Mouse (Mus musculus): ENCODE measurements around the gene Mcrip1.
"Not testable (repeated sequence)": the region's sequence is repeated elsewhere in the genome, so short reads cannot be mapped to it uniquely, and the experiment has no call there.

The Mcrip1 gene

DNA sequence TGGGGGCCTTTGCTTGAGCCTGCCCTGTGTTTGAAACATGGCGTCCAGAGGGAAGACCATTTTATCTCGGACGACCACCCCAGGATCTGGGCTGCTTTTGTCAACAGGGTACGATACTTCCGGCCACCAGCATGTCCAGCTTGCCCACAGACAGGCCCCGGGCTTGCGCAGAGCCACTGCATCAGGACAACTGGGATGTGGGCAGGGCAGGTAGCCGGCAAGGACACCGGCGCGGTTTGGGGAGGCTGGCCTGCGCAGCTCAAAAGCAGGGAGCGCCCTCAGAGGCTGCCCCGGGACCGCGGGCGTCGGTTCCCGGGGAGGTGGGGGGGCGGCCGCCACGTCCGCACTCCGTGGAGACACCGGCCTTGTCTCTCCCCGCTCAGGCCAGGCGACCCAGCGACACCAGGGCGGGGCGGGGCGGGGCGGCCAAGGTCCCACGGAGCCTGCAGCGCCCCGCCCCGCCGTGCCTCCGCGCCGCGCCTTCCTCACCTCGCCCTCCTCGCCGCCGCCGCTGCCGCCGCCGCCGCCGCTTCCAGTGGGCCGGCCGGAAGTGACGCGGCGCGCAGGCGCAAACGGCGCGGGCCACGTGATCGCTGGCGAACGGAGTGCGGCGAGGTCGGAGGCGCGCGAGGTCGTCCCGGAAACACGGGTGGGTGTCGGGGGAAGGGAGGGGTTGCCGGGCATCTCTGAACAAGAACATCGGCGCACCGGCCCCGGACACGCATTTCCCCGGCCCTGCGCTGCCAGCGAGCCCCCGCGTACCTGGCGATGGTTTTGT, at the start of gene Mcrip1:
TSS of gene Mcrip1 (minus strand) at position 560 of the 778 bp plus-strand sequence.
- DNase-seq (ENCODE audit: low read depth): peak; percentile 86

DNA sequence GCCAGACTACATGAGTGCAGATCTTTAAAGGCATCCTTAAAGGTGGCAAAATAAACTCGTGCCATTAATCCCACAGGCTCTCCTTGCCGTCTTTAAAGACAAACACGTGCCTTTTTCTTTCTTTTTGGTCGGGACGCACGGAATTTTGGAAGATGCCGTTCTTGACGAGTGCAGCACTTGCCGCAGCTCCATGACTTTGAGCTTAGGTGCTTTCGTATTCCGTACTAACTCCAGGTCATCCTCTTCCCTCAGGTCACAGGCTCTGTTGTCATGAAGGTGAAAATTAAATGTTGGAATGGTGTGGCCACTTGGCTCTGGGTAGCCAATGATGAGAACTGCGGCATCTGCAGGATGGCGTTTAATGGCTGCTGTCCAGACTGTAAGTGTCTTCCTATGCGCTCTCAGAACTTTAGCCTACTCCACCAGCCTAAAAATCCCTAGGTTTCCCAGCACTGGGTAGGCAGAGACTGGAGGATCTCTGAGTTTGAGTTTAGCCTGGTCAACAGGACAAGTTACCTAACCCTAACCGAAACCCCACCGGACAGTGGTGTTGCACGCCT, 49.5 kb upstream of the Mcrip1 start:
- no peak for DNase-seq (ENCODE audit: low read depth)

DNA sequence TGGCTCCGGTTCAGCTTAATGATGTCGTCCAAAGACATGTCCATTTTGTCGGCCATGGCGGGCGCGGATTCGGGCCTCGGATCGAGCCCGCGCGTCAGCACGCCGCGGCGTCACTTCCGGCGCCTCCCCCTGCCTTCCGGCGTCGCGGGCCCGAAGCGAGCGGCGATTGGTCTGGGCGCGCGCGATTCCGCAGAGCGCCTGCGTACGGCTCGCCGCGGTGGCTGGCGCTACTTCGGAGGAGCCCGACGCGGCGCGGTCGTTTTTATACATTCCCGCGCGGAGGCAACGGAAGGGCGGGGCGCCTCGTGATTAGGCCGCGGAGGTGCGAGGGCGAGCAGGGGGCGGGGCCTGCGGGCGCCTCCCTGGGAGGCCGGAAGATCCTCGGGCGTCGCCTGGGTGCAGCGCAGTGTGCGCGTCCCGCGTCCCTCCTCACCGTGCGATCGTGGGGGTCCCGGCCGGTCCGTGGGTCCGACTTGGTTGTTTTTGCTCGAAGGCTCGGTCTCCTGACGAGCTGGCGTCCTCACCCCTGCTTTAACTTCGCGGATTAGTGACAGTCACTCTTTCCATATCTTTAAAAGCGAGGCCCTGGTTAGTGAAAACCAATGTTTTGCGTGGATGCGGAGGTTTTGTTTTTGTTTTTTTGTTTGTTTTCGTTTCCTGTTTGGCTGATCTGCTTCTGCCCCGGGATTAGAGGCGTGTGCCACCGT, 48.9 kb upstream of the Mcrip1 start, which contains the start of the genes Alyref and Anapc11:
TSS of gene Alyref (minus strand) at position 83 of the 707 bp plus-strand sequence.
TSS of gene Anapc11 (plus strand) at position 139 of the 707 bp plus-strand sequence.
- peak; percentile 96 for DNase-seq (ENCODE audit: low read depth)

DNA sequence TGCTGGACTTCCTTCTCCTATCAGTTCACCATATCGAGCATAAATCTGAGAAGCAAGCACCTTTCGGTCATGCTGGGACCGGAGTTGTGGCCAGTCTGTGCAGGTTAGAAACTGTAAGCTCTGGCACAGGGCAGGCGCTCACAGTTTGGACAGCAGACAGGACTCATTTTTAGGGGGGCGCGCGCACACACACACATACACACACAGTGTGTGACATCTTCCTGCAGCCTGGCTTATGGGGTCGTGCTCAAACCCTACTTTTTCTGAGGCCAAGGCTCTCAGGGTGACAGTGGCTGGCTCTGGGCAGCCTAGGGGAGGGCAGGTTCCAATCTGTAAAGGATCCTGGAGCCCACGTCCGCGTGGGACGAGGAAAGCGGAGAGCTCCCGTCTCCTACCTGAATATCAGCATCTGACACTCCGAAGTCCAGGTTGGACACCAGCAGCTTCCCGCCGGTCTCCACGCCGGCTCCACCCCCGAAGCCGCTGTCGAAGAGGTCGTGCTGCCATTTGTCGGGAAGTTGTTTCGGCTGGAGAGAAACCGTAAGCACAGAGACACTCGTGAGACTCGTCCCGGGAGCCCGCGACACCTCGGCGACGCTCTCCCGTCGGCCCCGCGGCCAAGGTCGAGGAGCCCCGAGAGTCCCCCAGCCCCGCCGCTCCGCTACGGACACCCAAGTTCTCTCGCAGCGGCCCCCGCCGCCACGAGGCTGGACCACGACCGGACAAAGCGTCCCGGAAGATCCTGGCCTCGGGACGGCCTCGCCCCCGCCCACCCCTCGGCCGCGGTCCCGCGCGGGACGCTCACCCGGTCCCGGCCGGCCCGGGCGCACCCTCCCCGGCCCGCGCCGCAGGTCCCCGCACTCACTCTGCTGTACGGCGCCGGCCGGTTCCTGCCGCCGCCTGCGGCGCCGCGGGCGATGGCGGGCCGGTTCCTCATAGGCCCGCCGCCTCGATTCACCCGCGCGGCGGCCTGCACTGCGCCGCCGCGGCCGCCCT, 48.0 kb upstream of the Mcrip1 start:
- DNase-seq (ENCODE audit: low read depth): no peak

DNA sequence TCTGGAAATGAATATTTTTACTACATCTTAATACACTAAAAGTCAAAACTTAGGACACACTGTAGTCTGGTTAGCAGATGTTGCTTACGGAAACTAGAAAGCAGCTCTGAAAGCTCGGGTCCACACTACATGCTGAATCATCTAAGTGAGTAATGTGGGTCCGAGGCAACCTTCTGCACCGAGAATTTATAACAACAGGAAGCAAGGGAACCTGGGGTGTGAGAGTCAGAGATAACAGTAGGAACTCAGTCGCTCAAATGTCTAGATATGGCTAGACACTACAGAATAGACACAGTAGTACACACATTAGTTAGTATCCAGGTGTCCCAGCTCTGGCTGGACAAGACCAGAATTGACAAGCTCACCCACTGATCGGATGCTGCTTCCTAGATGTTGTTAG, 39.0 kb upstream of the Mcrip1 start:
- peak; percentile 83 for DNase-seq (ENCODE audit: low read depth)

DNA sequence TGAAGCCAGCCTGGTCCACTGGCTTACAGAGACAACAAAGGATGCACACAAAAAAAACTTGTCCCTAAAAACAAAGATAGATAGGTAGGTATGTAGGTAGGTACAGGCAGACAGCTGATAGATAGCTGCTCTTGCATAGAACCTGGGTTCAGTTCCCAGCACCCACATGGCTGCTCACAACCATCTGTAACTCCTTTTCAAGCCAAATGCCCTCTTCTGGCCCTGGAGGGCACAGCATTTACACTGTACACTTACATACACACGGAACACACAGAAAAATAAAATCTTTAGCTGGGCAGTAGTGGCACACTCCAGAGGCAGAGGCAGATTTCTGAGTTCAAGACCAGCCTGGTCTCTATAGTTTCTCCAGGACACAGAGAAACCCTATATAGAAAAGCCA, 34.4 kb upstream of the Mcrip1 start:
- no peak for DNase-seq (ENCODE audit: low read depth)

DNA sequence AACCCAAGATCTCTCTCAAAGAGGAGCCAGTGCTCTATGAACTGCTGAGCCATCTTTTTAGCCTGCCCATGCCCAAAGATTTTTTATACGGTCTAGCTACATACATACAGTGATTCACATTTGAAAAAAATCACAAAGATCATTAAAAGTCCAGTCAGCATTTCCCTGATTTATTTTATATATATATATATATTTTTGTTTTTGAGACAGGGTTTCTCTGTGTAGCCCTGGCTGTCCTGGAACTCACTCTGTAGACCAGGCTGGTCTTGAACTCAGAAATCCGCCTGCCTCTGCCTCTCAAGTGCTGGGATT, 33.4 kb upstream of the Mcrip1 start:
- not testable (repeated sequence) for DNase-seq (ENCODE audit: low read depth)

DNA sequence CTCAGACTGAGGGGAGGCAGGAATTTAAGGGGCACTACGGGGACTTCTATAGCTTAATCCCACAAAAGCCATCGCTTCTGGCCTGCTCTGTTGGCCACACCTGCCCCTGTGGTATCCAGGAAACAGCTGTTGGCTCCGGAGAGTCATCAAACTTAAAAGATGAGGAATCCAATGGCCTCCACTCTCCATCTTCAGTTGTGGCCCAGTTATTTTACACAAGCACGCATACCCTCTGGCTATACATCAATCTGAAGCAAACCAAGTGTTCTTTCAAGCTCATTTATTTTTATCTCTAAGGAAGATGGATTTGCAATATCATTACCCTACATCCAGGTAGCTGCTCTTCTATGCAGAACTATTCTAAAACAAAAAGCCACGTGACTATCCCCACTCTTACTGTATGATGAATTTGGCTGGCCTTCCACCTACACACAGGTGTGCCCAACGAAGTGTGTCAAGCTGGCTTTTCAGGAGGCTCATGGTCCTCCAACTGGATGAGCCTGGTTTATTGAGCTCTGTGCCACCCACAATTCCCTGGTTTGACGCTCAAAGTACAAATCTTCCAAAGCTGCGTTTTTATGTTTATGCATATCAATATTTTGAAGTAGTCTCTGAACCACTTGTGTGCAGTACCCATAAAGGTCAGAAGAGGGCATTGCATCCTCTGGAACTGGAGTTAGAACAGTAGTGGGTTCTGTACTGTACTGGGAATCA, 32.9 kb upstream of the Mcrip1 start:
- peak; percentile 75 for DNase-seq (ENCODE audit: low read depth)

DNA sequence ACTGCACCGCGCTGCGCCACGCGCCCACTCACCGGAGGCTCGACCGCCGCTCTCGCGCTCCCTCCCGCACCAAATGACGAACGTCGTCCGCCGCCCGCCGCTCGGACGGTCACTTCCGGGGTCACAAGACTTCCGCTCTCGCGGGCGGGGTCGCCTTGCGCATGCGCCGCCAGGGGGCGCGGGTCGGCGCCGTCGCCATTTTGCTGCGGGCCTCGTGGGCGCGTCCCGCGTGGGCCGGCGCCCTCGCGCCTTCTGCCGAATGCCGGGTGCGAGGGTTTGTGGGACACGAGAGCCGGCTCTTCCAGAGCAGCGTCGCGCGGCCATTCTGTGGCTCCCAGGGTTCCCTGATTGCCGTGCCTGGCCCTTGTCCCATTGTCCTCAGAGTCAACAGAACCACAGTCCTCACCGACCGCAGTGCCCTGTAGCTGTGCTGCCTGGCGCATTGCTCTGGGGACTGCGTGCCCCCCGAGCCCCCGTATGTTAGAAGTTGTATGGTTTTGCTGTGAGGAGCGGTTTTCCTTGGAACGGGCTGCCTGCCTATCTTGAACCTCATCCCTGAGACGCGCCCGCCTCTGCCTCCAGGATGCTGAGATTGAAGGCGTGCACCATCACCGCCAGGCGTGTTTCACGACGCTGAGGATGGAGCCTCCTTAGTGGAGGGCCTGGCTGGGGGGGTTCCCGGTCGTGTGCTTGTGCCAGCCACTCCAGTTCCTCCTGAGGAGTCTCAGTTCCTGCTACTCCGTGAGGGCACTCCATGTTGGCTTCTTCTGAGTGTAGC, 32.2 kb upstream of the Mcrip1 start, which contains the start of gene Arhgdia:
TSS of gene Arhgdia (minus strand) at position 135 of the 778 bp plus-strand sequence.
- DNase-seq (ENCODE audit: low read depth): peak; percentile 83

DNA sequence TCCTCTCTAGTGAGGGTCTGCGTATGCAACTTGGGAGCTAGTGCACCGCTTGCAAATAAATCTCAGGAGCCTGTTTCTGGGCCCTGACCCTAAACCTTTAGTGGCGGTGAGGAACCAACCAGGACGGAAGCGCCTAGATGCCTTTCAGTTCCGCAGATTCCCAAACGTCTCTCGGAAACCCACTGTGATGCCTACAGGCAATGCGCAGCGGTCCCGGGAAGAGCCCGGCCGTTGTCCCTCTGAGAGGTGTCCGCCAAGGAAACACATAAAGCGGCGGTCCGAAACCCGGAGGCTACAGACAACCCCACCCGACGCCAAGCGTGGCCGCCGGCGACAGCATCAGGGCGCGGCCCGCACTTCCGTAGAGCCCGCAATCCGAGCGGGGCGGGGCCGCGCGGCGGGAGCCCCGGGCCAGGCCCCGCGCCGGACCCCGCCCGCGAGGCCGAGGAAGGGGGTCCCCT, 31.4 kb upstream of the Mcrip1 start:
- peak; percentile 32 for DNase-seq (ENCODE audit: low read depth)

DNA sequence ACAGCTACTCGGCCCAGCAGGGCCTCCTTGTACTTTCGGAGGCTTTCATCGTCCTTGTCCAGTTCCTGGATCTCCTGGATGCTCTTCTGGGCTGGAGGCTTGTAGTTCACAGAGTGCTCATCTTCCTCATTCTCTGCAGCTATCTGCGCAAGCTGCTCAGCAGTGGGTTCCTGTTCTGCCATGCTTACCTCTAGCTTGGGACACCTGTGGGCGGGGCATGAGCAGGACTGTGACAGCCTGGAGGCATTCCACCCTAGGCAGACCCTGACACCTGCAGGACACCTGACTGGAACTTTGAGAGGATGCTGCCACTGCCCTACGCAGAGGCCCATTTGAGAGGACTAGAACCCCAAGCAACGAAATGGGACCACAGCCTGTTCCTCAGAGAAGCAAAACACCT, 30.7 kb upstream of the Mcrip1 start:
- peak; percentile 39 for DNase-seq (ENCODE audit: low read depth)

DNA sequence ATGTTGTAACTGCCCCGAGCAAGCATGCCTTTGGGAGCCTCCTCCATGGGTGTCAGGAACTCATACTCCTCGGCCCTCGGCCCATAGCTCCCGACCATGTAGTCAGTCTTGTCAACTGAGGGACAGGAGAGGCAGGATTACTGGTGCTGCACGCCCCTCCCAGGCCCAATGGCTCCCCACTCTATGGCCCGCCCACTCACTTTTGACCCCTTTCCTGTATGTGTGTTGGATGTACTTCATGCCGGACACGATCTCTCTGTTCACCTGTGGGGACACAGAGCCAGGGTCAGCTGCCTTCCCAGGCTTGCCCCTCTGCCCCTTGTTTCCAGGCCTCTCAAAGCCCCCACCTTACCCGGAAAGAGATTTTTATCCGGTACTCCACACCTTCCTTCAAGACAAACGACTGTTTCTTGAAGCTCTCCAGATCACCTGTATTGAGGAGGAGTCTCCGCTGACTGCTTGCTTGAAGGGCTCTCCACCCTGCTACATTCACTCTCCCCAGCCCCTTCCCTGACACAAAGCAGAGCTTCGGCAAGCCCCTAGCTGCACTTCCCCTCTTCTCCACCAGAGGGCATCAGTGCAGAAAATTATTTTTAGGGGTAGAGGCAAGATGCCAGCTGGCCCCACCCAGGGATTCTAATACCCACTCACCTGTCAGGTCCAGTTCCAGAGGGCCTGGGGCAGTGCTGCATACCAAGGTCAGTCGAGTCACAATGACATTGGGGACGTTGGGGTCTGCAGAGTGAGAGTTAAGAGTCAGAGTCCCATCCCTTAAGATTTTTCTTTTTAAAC, 30.0 kb upstream of the Mcrip1 start:
- peak; percentile 68 for DNase-seq (ENCODE audit: low read depth)

DNA sequence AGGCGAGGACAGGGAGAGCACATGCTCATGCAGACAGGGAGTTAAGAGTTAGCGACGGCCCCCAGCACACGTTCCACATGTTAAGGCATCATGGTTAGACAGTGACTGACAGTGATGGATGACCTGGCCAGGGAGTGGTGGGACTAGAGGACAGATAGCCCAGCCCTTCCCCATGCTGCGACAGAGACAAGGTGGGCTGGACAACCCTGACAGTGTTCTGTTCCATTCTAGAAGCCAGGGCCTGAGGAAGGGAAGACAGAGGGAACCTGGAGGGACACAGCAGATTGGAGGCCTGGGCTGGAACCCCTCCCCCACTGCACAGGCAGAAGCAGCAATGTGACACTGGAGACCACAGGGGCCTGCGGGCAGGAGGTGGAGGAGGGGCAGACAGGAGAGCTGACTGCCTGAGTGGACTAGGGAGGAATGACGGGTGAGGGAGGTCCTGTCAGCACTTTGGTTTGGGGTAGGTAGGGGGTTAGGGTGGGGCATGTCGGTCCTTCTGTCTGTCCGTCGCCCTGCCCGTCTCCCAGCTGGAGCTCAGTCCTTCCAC, 29.2 kb upstream of the Mcrip1 start:
- DNase-seq (ENCODE audit: low read depth): no peak

DNA sequence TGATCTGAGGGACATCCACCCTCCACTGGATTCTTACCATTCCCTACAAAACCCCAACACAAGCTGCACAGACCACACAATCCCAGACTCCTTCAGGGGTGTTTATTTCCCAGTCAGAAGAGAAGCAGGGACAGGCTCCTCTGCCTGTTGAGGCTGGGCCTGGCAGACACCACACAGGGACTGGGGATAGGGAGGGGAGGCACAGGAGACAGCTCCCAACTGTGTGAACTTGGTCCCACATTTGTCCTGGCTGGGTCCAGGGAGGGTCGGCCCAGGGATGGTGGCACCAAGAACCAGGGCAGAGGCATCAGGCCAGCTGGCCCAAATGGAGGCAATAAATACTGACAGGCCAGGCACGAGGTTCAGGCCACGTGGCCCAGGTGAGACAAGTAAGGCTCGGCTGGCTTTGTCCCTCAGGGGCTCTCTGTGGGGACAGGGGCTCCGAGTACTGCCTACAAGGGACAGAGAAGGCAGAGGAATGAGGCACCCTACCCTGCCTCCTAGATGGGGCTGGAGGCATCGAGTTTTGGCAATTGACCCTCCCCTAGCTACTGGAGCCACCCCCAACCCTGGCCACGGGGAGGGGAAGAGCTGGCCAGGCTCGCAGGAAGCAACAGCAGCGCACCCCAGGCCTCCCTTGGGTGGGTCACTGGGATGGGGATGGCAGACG, 28.6 kb upstream of the Mcrip1 start:
- no peak for DNase-seq (ENCODE audit: low read depth)

DNA sequence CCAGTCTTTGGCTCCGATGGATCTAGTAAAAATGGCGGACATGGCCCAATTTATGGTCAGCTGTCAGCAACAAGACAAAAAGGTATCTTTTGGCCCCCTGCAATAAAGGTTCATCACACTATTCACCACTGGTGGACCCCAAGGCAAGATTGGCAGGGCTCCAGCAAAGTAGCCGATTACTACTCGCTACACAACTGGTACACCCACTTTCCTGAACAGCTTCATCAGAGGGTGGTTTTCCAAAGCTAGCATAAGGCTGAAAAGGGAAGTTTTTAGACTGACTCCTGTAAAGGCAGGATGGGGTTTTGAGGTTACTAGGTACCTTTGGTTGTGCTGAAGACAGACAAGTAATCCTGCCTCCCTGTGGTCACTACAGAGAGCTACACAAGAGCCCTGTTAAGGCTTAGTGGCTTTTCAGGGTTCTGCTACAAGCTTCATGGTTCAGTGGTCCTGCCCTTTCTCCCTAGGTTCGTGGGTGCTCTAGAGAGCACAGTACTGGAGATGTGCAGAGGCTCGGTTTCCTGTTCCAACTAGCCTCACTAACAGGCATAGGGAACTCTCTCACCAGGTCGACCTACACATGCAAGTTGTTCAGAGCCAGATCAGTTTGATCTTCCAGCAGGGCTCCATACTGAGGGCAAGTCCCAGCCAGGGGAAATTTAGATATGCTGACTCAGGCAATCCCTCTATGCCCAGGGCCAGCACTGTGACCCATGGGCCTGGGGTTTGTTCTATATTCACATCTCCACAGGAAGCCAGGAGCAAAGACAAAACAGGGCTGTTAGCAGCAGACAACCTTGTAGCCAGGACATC, 27.9 kb upstream of the Mcrip1 start:
- DNase-seq (ENCODE audit: low read depth): peak; percentile 80

DNA sequence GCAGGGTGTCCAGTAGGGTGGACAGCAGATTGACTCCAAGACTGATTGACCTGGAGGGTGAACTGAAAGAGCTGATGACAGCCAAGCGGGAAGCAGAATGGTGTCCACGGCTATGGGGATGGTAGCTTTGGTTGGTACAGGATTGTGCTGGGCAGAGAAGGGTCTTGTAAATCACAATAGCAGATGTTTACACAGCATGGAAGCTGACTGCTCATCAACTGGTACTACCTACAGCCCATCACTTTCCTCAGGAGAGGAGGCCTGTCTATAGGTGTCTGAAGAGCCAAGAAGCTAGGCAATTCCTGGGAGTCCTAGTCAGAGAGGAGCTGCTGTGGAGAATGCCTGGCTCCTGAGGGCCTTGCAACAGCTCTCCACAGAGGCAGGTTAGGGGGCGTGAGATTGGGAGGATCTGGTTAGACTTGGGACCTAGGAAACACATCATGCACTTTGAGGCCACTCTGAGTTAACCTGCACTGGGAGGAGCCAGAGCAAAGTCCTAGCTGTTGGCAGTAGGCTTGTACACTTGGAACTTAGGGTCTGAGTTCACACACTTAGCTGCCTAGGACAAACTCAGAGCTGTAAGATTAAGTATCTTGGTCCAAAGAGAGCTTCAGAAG, 26.9 kb upstream of the Mcrip1 start:
- DNase-seq (ENCODE audit: low read depth): no peak

DNA sequence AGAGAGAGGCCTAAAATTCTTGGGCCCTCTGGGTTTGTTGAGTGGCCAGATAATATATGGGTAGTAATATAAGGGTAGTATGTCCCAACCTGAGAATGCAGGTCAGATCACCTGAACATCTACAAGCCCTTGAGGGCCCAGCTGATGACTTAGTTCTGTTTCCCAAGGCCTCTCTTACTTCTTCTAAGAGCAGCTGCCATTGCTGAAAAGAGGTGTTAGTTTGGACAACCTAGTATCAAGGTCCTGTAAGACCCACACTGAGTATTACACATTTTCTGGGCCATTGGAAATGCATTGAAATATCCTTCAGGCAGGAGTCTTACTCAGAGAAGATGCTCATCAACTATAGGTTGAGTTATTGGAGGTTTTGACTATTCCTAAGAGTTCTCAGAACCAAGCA, 26.4 kb upstream of the Mcrip1 start:
- DNase-seq (ENCODE audit: low read depth): no peak

Measured in 416B (cell line).